Mouse (Mus musculus) embryonic facial prominence, embryonic 12.5 days (tissue): Measurements from ENCODE around the gene Hist2h2ab. TPM values are rescaled to one million over a fixed set of nuclear protein-coding genes. Genes with fewer than 3 reads are reported as not detected.

ENCODE experiments used
- ATAC-seq: fragments of 200-750 bp; cut with Nextera tagmentation; 2 replicates; pipeline ENCODE4 v1.8.0; 2017; ENCODE audit not compliant: insufficient number of reproducible peaks, insufficient read depth, low FRiP score, low TSS enrichment
- H3K27ac ChIP-seq: fragments of 300-500 bp; sonication (generic); 2 replicates; pipeline ENCODE4 v1.5.1; 2016; ENCODE audit warnings: mild to moderate bottlenecking
- H3K27me3 ChIP-seq: fragments of 300-500 bp; sonication (generic); 2 replicates; pipeline ENCODE4 v1.6.1; 2016; ENCODE audit warnings: mild to moderate bottlenecking, moderate library complexity
- H3K36me3 ChIP-seq: fragments of 300-500 bp; sonication (generic); 2 replicates; pipeline ENCODE4 v1.6.1; 2016; ENCODE audit warnings: mild to moderate bottlenecking
- H3K4me1 ChIP-seq: fragments of 300-500 bp; sonication (generic); 2 replicates; pipeline ENCODE4 v1.6.1; 2016
- H3K4me2 ChIP-seq: fragments of 300-500 bp; sonication (generic); replicated peaks from 2 replicates; pipeline ENCODE4 v1.6.1; 2016; ENCODE audit warnings: mild to moderate bottlenecking, moderate library complexity
- H3K4me3 ChIP-seq: fragments of 300-500 bp; sonication (generic); 2 replicates; pipeline ENCODE4 v1.5.1; 2016; ENCODE audit warnings: mild to moderate bottlenecking
- H3K9ac ChIP-seq: fragments of 300-500 bp; sonication (generic); 2 replicates; pipeline ENCODE4 v1.6.1; 2016; ENCODE audit warnings: mild to moderate bottlenecking, moderate library complexity
- H3K9me3 ChIP-seq: fragments of 300-500 bp; sonication (generic); 2 replicates; pipeline ENCODE4 v1.6.1; 2016; ENCODE audit warnings: mild to moderate bottlenecking, moderate library complexity
- WGBS: fragments of 180-500 bp; shearing (Covaris S2); methylation state at CpG from one replicate; pipeline ENCODE4 v1.1.7; 2016; 5-methylcytosine and 5-hydroxymethylcytosine counted together
- polyA plus RNA-seq: library from polyadenylated mRNA; unstranded; fragments of >200 nt; fragmentation: Nextera tagmentation; extraction: Ambion mirVana; gene quantifications from 2 replicates; pipeline ENCODE4 v1.2.1, GENCODE M21; 2016

Hist2h2ab gene
- polyA plus RNA-seq, 1 experiment from 2014 or later, result 1.6 TPM

- Histone ChIP-seq H3K4me3 (no peak overlapping the region), H3K4me1 (no peaks in the 10 kb centered on the region), H3K9me3 (no peaks in the 10 kb centered on the region), H3K27me3 (no peaks in the 10 kb centered on the region), H3K27ac (no peak overlapping the region), H3K4me2 (no peak overlapping the region; the same call in 1 of the 2 replicates), H3K9ac (no peak overlapping the region), H3K36me3 (no peaks in the 10 kb centered on the region)
- 51% methylated on average over 10 of the region's 10 CpGs for WGBS
- ATAC-seq, result no peak
Measured at GRCm38 (mm10) chr3:96254683-96255355, 35.2 kb downstream of the Hist2h2ab start.

GRCm38 (mm10) chr3:96255926-96256593 is 36.4 kb downstream of the Hist2h2ab start:
- Histone ChIP-seq H3K4me1 (no peaks in the 10 kb centered on the region), H3K27ac (no peak overlapping the region), H3K4me2 (no peak overlapping the region), H3K9ac (no peak overlapping the region), H3K36me3 (no peaks in the 10 kb centered on the region), H3K27me3 (no peaks in the 10 kb centered on the region), H3K4me3 (no peak overlapping the region), H3K9me3 (no peaks in the 10 kb centered on the region)
- WGBS, result 75% methylated on average over 5 of the region's 5 CpGs
- ATAC-seq, result no peak

- Histone ChIP-seq H3K27ac (no peak overlapping the region), H3K4me2 (no peak overlapping the region), H3K4me3 (no peak overlapping the region), H3K9ac (no peak overlapping the region), H3K27me3 (no peaks in the 10 kb centered on the region), H3K36me3 (no peaks in the 10 kb centered on the region), H3K4me1 (peaks cover 6% of the 10 kb centered on the region; the same call in 1 of the 2 replicates), H3K9me3 (no peaks in the 10 kb centered on the region)
- ATAC-seq, result no peak
- WGBS, result 60% methylated on average over 3 of the region's 3 CpGs
Measured at GRCm38 (mm10) chr3:96257190-96257589, 37.5 kb downstream of the Hist2h2ab start.

GRCm38 (mm10) chr3:96260220-96260619 is 40.6 kb downstream of the Hist2h2ab start:
- Histone ChIP-seq H3K4me3 (no peak overlapping the region), H3K9me3 (no peaks in the 10 kb centered on the region), H3K4me1 (peaks cover 17% of the 10 kb centered on the region; the same call in 1 of the 2 replicates), H3K36me3 (no peaks in the 10 kb centered on the region), H3K27me3 (no peaks in the 10 kb centered on the region), H3K9ac (no peak overlapping the region), H3K27ac (no peak overlapping the region), H3K4me2 (no peak overlapping the region)
- WGBS, result 91% methylated on average over 5 of the region's 5 CpGs
- no peak for ATAC-seq

- H3K27ac ChIP-seq, result peak overlapping the region; percentile 99
- H3K4me1 ChIP-seq, result peaks cover 17% of the 10 kb centered on the region; the same call in 1 of the 2 replicates
- no peak for ATAC-seq
- H3K9ac ChIP-seq, result peak overlapping the region; percentile 85; the same call in 1 of the 2 replicates
- H3K9me3 ChIP-seq, result no peaks in the 10 kb centered on the region
- H3K4me2 ChIP-seq, result peak overlapping the region; percentile 88
- H3K36me3 ChIP-seq, result no peaks in the 10 kb centered on the region
- 54% methylated on average over 3 of the region's 3 CpGs for WGBS
- no peaks in the 10 kb centered on the region for H3K27me3 ChIP-seq
- peak overlapping the region; percentile 58 for H3K4me3 ChIP-seq
Measured at GRCm38 (mm10) chr3:96261623-96262022, 42.0 kb downstream of the Hist2h2ab start.

GRCm38 (mm10) chr3:96262216-96262875 is 42.7 kb downstream of the Hist2h2ab start:
- Histone ChIP-seq H3K4me2 (peak overlapping the region; percentile 88), H3K27ac (peak overlapping the region; percentile 99), H3K9me3 (no peaks in the 10 kb centered on the region), H3K27me3 (no peaks in the 10 kb centered on the region), H3K4me1 (peaks cover 17% of the 10 kb centered on the region; the same call in 1 of the 2 replicates), H3K4me3 (peak overlapping the region; percentile 58), H3K36me3 (no peaks in the 10 kb centered on the region), H3K9ac (peak overlapping the region; percentile 85)
- ATAC-seq, result peak; percentile 73
- WGBS, result 2% methylated on average over 19 of the region's 19 CpGs

GRCm38 (mm10) chr3:96262979-96263550 is 43.4 kb downstream of the Hist2h2ab start, which contains the start of gene Hist2h4:
Gene Hist2h4, minus strand, starts transcription at chr3:96263311.
- H3K27me3 ChIP-seq, result no peaks in the 10 kb centered on the region
- peaks cover 24% of the 10 kb centered on the region for H3K4me1 ChIP-seq
- H3K4me3 ChIP-seq, result peak within 1 kb of the TSS; percentile 58
- WGBS, result under 1% methylated on average over 38 of the region's 40 CpGs
- peak within 1 kb of the TSS; percentile 88 for H3K4me2 ChIP-seq
- ATAC-seq, result peak; percentile 81
- H3K9ac ChIP-seq, result peak within 1 kb of the TSS; percentile 85
- peak within 1 kb of the TSS; percentile 99 for H3K27ac ChIP-seq
- H3K9me3 ChIP-seq, result no peaks in the 10 kb centered on the region
- H3K36me3 ChIP-seq, result no peaks in the 10 kb centered on the region

GRCm38 (mm10) chr3:96263558-96264403 is 44.1 kb downstream of the Hist2h2ab start:
- H3K9me3 ChIP-seq, result no peaks in the 10 kb centered on the region
- H3K4me3 ChIP-seq, result peak overlapping the region; percentile 58
- peak overlapping the region; percentile 64 for H3K9ac ChIP-seq
- WGBS, result 6% methylated on average over 27 of the region's 27 CpGs
- peak overlapping the region; percentile 99 for H3K27ac ChIP-seq
- H3K36me3 ChIP-seq, result no peaks in the 10 kb centered on the region
- H3K4me1 ChIP-seq, result peaks cover 25% of the 10 kb centered on the region
- ATAC-seq, result no peak
- H3K27me3 ChIP-seq, result no peaks in the 10 kb centered on the region
- H3K4me2 ChIP-seq, result peak overlapping the region; percentile 88

GRCm38 (mm10) chr3:96264404-96264949 is 44.8 kb downstream of the Hist2h2ab start:
- no peaks in the 10 kb centered on the region for H3K9me3 ChIP-seq
- H3K27ac ChIP-seq, result peak overlapping the region; percentile 99
- H3K4me2 ChIP-seq, result peak overlapping the region; percentile 88
- no peaks in the 10 kb centered on the region for H3K27me3 ChIP-seq
- H3K4me1 ChIP-seq, result peaks cover 25% of the 10 kb centered on the region
- peak overlapping the region; percentile 64; the same call in 1 of the 2 replicates for H3K9ac ChIP-seq
- no peaks in the 10 kb centered on the region for H3K36me3 ChIP-seq
- peak overlapping the region; percentile 58 for H3K4me3 ChIP-seq
- 77% methylated on average over 7 of the region's 7 CpGs for WGBS
- no peak for ATAC-seq

- no peak for ATAC-seq
- Histone ChIP-seq H3K27ac (no peak overlapping the region), H3K9me3 (no peaks in the 10 kb centered on the region), H3K4me2 (no peak overlapping the region), H3K9ac (no peak overlapping the region), H3K36me3 (no peaks in the 10 kb centered on the region), H3K27me3 (no peaks in the 10 kb centered on the region), H3K4me1 (peaks cover 25% of the 10 kb centered on the region), H3K4me3 (no peak overlapping the region)
- WGBS, result 85% methylated on average over 8 of the region's 8 CpGs
Measured at GRCm38 (mm10) chr3:96266132-96266710, 46.6 kb downstream of the Hist2h2ab start.
